Mouse (Mus musculus): Measurements from ENCODE around the gene Nol9. TPM values are rescaled to one million over a fixed set of nuclear protein-coding genes. Genes with fewer than 3 reads are reported as not detected.
"Not testable (repeated sequence)": the region's sequence is repeated elsewhere in the genome, so short reads cannot be mapped to it uniquely, and the experiment has no call there.

The Nol9 gene
- total RNA-seq, 2 experiments from 2014 or later: 24.8 to 27.3 TPM

- peak in 1 of 2 experiments; percentile 17 for DNase-seq
Observed at GRCm38 (mm10) chr4:152010707-152011134, 28.4 kb upstream of the Nol9 start.

GRCm38 (mm10) chr4:152011171-152011760 lies 27.9 kb upstream of the Nol9 start:
- DNase-seq: no peak

GRCm38 (mm10) chr4:152012109-152012508 lies 27.0 kb upstream of the Nol9 start:
- no peak for DNase-seq

- DNase-seq: no peak
Observed at GRCm38 (mm10) chr4:152013036-152013813, 25.9 kb upstream of the Nol9 start.

GRCm38 (mm10) chr4:152019073-152019472 lies 20.0 kb upstream of the Nol9 start:
- DNase-seq: no peak

GRCm38 (mm10) chr4:152020024-152020423 lies 19.1 kb upstream of the Nol9 start:
- no peak for DNase-seq

GRCm38 (mm10) chr4:152021568-152022097 lies 17.5 kb upstream of the Nol9 start:
- no peak for DNase-seq

GRCm38 (mm10) chr4:152022506-152022905 lies 16.6 kb upstream of the Nol9 start:
- no peak for DNase-seq

GRCm38 (mm10) chr4:152024525-152024924 lies 14.6 kb upstream of the Nol9 start:
- no peak for DNase-seq

- peak; percentile 47 to 70 for DNase-seq
Observed at GRCm38 (mm10) chr4:152026751-152027508, 12.2 kb upstream of the Nol9 start.

- peak; percentile 97 to 98 for DNase-seq
Observed at GRCm38 (mm10) chr4:152027524-152027923, 11.6 kb upstream of the Nol9 start, which contains the start of gene Zbtb48. Zbtb48 (minus strand) TSS chr4:152027671.

GRCm38 (mm10) chr4:152028456-152028855 lies 10.7 kb upstream of the Nol9 start:
- no peak for DNase-seq

- DNase-seq: peak; percentile 25 to 52
Observed at GRCm38 (mm10) chr4:152029087-152029486, 10.0 kb upstream of the Nol9 start.

GRCm38 (mm10) chr4:152029997-152030396 lies 9.1 kb upstream of the Nol9 start:
- DNase-seq: no peak

GRCm38 (mm10) chr4:152032922-152033321 lies 6.2 kb upstream of the Nol9 start:
- no peak for DNase-seq

GRCm38 (mm10) chr4:152036464-152036863 lies 2.7 kb upstream of the Nol9 start:
- DNase-seq: not testable (repeated sequence)

- no peak for DNase-seq
Observed at GRCm38 (mm10) chr4:152038225-152038984, 716 bp upstream of the Nol9 start, which contains the start of gene Tas1r1. Tas1r1 (minus strand) TSS chr4:152038568.

GRCm38 (mm10) chr4:152039831-152040310 lies 750 bp downstream of the Nol9 start:
- DNase-seq: peak in 1 of 2 experiments; percentile 15

GRCm38 (mm10) chr4:152041924-152042641 lies 3.0 kb downstream of the Nol9 start:
- DNase-seq: no peak

- no peak for DNase-seq
Observed at GRCm38 (mm10) chr4:152043171-152043570, 4.0 kb downstream of the Nol9 start.

GRCm38 (mm10) chr4:152044609-152045008 lies 5.5 kb downstream of the Nol9 start:
- DNase-seq: no peak
